Mouse (Mus musculus) ES-Bruce4 (cell line): ENCODE measurements around the gene Fhdc1. TPM values are rescaled to one million over a fixed set of nuclear protein-coding genes. Genes with fewer than 3 reads are reported as not detected.

ENCODE experiments used
- H3K27ac ChIP-seq: 2 replicates; pipeline ENCODE4 v1.5.1; 2012; ENCODE audit warnings: low read length, inconsistent platforms; ENCODE audit not compliant: insufficient read depth
- H3K27me3 ChIP-seq: 2 replicates; pipeline ENCODE4 v1.6.1; 2012; ENCODE audit warnings: mild to moderate bottlenecking, low read length, inconsistent platforms; ENCODE audit not compliant: control insufficient read depth, poor library complexity, insufficient read depth, severe bottlenecking
- H3K36me3 ChIP-seq: 2 replicates; pipeline ENCODE4 v1.6.1; 2012; ENCODE audit warnings: inconsistent platforms, mild to moderate bottlenecking, low read length, moderate library complexity; ENCODE audit not compliant: control insufficient read depth, poor library complexity, insufficient read depth, severe bottlenecking
- H3K4me1 ChIP-seq: one replicate; pipeline ENCODE4 v1.8.1; 2011; ENCODE audit warnings: low read length; ENCODE audit not compliant: control insufficient read depth, insufficient read depth
- H3K4me3 ChIP-seq: 2 replicates; pipeline ENCODE4 v1.5.1; 2011; ENCODE audit warnings: low read depth, mild to moderate bottlenecking, low read length
- H3K9ac ChIP-seq: 2 replicates; pipeline ENCODE4 v1.6.1; 2012; ENCODE audit warnings: low read depth, mild to moderate bottlenecking, inconsistent platforms; ENCODE audit not compliant: poor library complexity, severe bottlenecking
- H3K9me3 ChIP-seq: replicated peaks from 2 replicates; pipeline ENCODE4 v1.6.1; 2012; ENCODE audit warnings: mild to moderate bottlenecking, low read length, inconsistent platforms; ENCODE audit not compliant: control insufficient read depth, poor library complexity, insufficient read depth, severe bottlenecking
- CTCF ChIP-seq: IDR thresholded peaks from one replicate; pipeline ENCODE4 v1.8.1; 2011; ENCODE audit warnings: low read depth, low read length
- EP300 ChIP-seq: IDR thresholded peaks from 2 replicates; pipeline ENCODE4 v1.6.1; 2011; ENCODE audit warnings: low read depth, low read length; ENCODE audit not compliant: insufficient read depth
- POLR2A ChIP-seq: IDR thresholded peaks from one replicate; pipeline ENCODE4 v1.8.1; 2011; ENCODE audit warnings: low read length; ENCODE audit not compliant: insufficient read depth
- polyA plus RNA-seq: library from polyadenylated mRNA; stranded (reverse); fragments of >200 nt; gene quantifications from 2 replicates; pipeline ENCODE4 v1.2.4, GENCODE M21; 2011; ENCODE audit warnings: low read depth; ENCODE audit not compliant: missing spikeins, insufficient read depth, insufficient read length

Gene Fhdc1
- polyA plus RNA-seq, 1 experiment, result 1.8 TPM

DNA sequence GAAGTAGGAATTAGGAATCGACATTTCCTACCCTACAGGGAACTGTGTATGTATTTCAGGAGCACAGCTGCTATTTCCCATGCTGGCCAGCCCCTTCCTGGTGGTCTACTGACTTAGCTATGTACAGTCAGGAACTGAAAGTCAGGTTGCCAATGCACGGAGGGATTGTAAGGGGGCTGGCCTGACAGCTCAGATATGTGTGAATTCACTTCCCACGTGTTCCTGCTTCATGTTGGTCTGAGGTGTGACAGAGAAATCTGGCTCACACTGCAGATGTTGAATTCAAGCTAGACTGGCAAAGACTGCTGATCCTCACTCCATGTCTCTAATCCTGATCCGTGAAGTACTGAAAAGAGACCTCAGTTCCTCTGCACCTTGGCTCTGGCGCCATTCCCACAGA lies 57.9 kb downstream of the Fhdc1 start:
- Histone ChIP-seq H3K27ac (no peak overlapping the region), H3K9ac (no peak overlapping the region), H3K4me1 (no peaks in the 10 kb centered on the region), H3K9me3 (no peaks in the 10 kb centered on the region), H3K36me3 (no peaks in the 10 kb centered on the region), H3K4me3 (no peak overlapping the region), H3K27me3 (no peaks in the 10 kb centered on the region)
- TF ChIP-seq EP300, result no peak
- TF ChIP-seq POLR2A, result no peak
- TF ChIP-seq CTCF, result no peak

GRCm38 (mm10) chr3:84413868-84414267 lies 66.4 kb downstream of the Fhdc1 start:
- no peaks in the 10 kb centered on the region for H3K27me3 ChIP-seq
- H3K27ac ChIP-seq, result no peak overlapping the region
- TF ChIP-seq POLR2A (no peak), EP300 (no peak), CTCF (no peak)
- H3K36me3 ChIP-seq, result no peaks in the 10 kb centered on the region
- no peaks in the 10 kb centered on the region for H3K9me3 ChIP-seq
- no peaks in the 10 kb centered on the region for H3K4me1 ChIP-seq
- H3K9ac ChIP-seq, result no peak overlapping the region
- no peak overlapping the region for H3K4me3 ChIP-seq

- Histone ChIP-seq H3K27me3 (no peaks in the 10 kb centered on the region), H3K4me1 (no peaks in the 10 kb centered on the region), H3K36me3 (no peaks in the 10 kb centered on the region), H3K9me3 (no peaks in the 10 kb centered on the region), H3K4me3 (no peak overlapping the region), H3K9ac (no peak overlapping the region), H3K27ac (no peak overlapping the region)
- TF ChIP-seq CTCF (no peak), EP300 (no peak), POLR2A (no peak)
Measured at GRCm38 (mm10) chr3:84412920-84413319, 67.3 kb downstream of the Fhdc1 start.

GRCm38 (mm10) chr3:84409474-84409862 lies 70.8 kb downstream of the Fhdc1 start:
- Histone ChIP-seq H3K36me3 (no peaks in the 10 kb centered on the region), H3K4me1 (no peaks in the 10 kb centered on the region), H3K9me3 (no peaks in the 10 kb centered on the region), H3K27me3 (no peaks in the 10 kb centered on the region), H3K4me3 (no peak overlapping the region), H3K27ac (no peak overlapping the region), H3K9ac (no peak overlapping the region)
- TF ChIP-seq POLR2A, result no peak
- TF ChIP-seq EP300, result no peak
- no peak for TF ChIP-seq CTCF

- H3K27ac ChIP-seq, result no peak overlapping the region
Measured at GRCm38 (mm10) chr3:84408756-84409473, 71.3 kb downstream of the Fhdc1 start.

GRCm38 (mm10) chr3:84405523-84405922 lies 74.7 kb downstream of the Fhdc1 start:
- Histone ChIP-seq H3K27ac (no peak overlapping the region), H3K4me3 (no peak overlapping the region), H3K36me3 (no peaks in the 10 kb centered on the region), H3K9ac (no peak overlapping the region), H3K4me1 (no peaks in the 10 kb centered on the region), H3K27me3 (no peaks in the 10 kb centered on the region), H3K9me3 (no peaks in the 10 kb centered on the region)
- no peak for TF ChIP-seq EP300
- no peak for TF ChIP-seq POLR2A
- no peak for TF ChIP-seq CTCF

More at GRCm38 (mm10) chr3:84408756-84409473, 71.3 kb downstream of the Fhdc1 start:
- Histone ChIP-seq H3K9ac (no peak overlapping the region), H3K9me3 (no peaks in the 10 kb centered on the region), H3K4me1 (no peaks in the 10 kb centered on the region), H3K4me3 (no peak overlapping the region), H3K27me3 (no peaks in the 10 kb centered on the region), H3K36me3 (no peaks in the 10 kb centered on the region)
- TF ChIP-seq POLR2A (no peak), EP300 (no peak), CTCF (no peak)
